Mouse (Mus musculus): ENCODE results near the gene Mtmr2. TPM values are rescaled to one million over a fixed set of nuclear protein-coding genes. Genes with fewer than 3 reads are reported as not detected.

Gene Mtmr2
- total RNA-seq, 2 experiments from 2014 or later: 36.9 to 61.4 TPM

GRCm38 (mm10) chr9:13806854-13807253 lies 58.6 kb downstream of the Mtmr2 start:
- no peak for ATAC-seq (ENCODE audit: poor library complexity, severe bottlenecking)

- ATAC-seq (ENCODE audit: poor library complexity, severe bottlenecking): no peak
These were observed 59.4 kb downstream of the Mtmr2 start for GRCm38 (mm10) chr9:13807657-13808056.

DNA sequence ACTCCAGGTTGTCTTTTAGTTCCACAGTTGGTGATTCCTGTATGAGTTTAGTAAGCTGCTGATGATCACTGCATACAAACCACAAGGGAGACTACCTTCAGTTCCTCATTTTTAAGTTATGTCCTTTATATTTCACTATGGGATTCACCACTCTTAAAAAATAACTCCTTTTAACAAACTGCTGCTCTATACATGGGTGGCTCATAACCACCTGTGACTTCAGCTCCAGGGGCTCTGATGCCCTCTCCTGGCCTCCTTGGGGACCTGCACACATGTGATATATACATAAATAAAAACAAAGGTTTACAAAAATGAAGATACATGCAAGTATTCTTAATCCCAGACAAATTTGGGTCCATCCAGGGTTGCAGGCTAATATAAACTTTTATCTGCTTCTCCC lies 61.7 kb downstream of the Mtmr2 start:
- 0 out of 2 replicates have a peak, but pooled peaks have one; percentile 35 for ATAC-seq (ENCODE audit: poor library complexity, severe bottlenecking)

GRCm38 (mm10) chr9:13818369-13818768 lies 70.2 kb downstream of the Mtmr2 start:
- no peak for ATAC-seq (ENCODE audit: poor library complexity, severe bottlenecking)

DNA sequence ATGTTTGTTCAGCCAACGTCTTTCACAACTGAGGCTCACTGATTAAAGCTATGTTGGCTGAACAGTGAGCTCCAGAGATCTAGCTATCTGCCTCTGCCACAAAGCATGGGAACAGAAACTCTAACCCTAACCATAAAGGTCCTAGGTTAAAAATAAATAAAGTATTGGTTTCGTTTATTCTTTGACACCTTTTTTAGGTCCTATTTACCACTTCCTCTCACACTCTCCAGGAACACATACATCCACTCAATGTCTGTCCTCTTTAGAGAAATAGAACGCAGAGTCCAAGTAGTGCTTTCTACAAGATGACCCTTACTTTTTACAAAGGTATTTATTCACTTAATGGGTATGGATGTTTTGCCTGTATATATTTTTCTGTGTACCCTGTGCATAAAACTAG lies 72.6 kb downstream of the Mtmr2 start:
- ATAC-seq (ENCODE audit: poor library complexity, severe bottlenecking): peak; percentile 51

- no peak for ATAC-seq (ENCODE audit: poor library complexity, severe bottlenecking)
These were observed 77.7 kb downstream of the Mtmr2 start for GRCm38 (mm10) chr9:13825896-13826295.

DNA sequence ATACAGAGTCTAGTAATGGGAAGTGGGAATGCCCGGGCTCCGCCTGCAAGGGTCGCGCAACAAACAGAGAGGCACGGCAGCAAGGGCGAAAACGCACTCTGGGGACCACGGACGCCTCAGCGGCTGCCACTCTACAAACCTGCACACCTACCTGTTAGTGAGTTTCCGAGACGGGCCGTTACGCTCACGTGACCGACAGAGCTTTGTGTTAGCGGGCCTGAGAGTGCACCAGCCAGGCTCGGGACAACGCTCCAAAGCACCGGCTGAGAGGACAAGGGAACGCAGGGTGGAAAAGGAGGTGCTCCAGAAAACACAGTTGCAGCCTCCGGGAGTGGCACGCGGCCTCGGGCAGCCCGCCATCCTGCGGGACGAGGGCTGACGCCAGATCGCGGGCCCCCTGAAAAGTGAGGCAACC lies 78.2 kb downstream of the Mtmr2 start:
- peak; percentile 3 for ATAC-seq (ENCODE audit: poor library complexity, severe bottlenecking)

DNA sequence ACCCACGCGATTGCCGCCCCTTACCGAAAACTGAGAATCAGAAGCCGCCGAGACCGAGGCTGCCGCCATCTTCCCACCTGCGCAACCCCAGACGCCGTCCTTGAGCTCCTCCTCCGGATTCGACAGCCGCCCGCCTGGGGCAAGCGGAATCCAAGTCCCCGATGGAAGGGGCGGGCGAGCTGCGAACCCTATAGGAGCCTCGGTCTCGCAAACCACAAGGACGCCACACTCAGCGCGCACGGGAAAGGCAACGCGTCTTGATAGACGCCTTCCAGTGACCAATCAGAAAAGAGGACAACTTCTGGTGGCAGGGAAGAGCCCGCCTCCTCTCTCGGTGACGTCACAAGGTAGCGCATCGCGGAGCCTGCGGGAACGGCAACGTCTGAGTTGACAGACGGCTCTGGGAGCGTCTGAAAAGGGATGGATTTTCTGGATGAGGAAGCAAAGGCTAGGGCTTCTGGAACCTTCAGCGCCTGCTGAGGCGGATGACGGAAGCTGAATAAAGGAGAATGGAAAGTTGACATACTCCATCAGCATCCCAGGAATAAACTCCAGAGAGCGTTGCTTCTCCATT lies 78.7 kb downstream of the Mtmr2 start, which contains the start of gene Cep57:
Cep57 (minus strand) TSS at position 276 of the 574 bp plus-strand sequence.
- peak; percentile 78 for ATAC-seq (ENCODE audit: poor library complexity, severe bottlenecking)

DNA sequence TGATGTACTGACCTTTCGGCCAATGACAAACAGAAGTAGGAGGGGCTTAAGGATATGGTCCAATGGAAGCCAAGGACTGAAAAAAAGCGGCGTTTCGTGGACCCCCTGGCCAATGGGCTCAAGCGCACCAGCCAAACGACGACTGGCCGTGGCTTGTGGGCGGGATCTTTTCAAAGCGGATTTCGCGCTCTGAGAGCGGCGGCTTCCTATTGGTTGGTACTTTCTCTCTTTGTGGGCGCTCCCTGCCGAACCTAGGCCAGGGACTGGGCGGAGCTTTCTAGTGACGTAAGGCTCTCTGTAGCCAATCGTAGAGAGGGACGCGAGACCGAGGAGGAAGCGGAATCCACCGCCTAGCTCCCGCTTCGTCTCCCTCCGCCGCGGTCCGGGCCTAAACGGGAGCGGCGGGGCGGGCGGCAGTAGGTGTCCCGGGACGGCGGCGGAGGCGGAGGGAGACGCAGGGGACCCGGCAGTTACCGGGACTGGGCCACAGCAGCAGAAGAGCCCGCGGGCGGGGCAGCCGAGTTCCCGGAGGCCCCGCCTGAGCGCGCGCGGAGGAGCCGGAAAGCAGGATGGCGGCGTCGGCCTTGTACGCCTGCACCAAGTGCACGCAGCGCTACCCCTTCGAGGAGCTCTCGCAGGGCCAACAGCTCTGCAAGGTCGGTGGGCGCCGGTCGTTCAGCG lies 79.3 kb downstream of the Mtmr2 start, which contains the start of gene Fam76b:
Fam76b (plus strand) TSS at position 311 of the 681 bp plus-strand sequence.
- peak; percentile 73 for ATAC-seq (ENCODE audit: poor library complexity, severe bottlenecking)

DNA sequence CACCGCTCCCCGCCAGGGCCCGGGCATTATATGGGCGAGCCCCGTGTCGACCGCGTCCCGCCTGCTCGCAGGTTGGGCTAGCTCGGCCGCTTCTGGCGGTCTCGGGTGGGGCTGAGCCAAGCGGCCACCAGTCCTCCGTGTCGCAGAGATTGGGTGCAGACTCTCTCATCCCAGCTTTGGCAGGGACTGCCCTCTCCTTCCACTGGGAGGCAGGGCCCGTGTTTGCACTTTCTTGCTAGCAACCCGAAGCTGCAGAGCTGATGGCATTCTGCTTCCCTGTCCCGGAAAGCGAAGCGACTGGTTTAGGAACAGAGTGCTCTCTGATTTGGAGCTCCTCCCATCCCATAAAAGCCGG lies 79.9 kb downstream of the Mtmr2 start:
- ATAC-seq (ENCODE audit: poor library complexity, severe bottlenecking): peak; percentile 6

- peak; percentile 97 for ATAC-seq (ENCODE audit: poor library complexity, severe bottlenecking)
These were observed 87.0 kb downstream of the Mtmr2 start for GRCm38 (mm10) chr9:13835256-13835655.

- ATAC-seq (ENCODE audit: poor library complexity, severe bottlenecking): no peak
These were observed 88.5 kb downstream of the Mtmr2 start for GRCm38 (mm10) chr9:13836726-13837125.

DNA sequence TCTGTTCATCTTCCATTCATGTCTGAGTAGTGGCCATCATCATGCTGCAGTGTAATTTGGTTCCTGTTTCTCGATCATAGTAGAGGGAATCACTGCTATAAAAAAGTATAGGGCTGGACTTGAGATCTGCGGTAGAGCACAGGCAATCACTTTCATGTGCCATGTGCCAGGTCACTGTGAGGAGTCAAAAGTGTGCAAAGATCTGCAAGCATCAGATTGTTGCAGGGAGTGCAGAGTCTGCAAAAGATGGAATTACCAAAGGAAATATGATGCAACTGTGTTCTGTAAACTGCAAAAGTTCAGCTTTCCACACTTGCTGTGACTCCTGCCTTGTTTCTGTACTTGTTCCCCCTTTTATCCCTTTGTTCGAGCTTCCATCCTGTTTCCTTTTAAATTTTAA lies 99.4 kb downstream of the Mtmr2 start:
- no peak for ATAC-seq (ENCODE audit: poor library complexity, severe bottlenecking)

- peak; percentile 64 for ATAC-seq (ENCODE audit: poor library complexity, severe bottlenecking)
These were observed 100.6 kb downstream of the Mtmr2 start for GRCm38 (mm10) chr9:13848481-13849480.

GRCm38 (mm10) chr9:13853876-13854275 lies 105.7 kb downstream of the Mtmr2 start:
- ATAC-seq (ENCODE audit: poor library complexity, severe bottlenecking): no peak

Other genes with a start within 250 kb of the Mtmr2 start
- gene Cep57, start 78.7 kb downstream of the Mtmr2 start, total RNA-seq (2015): 35.8 and 39.9 TPM in 2 replicates
- 46.2 and 48.4 TPM in 2 replicates for gene Cep57, start 78.7 kb downstream of the Mtmr2 start, total RNA-seq (2017)
- 59.9 and 65.9 TPM in 2 replicates for gene Fam76b, start 79.3 kb downstream of the Mtmr2 start, total RNA-seq (2015)
- 75.8 and 89.9 TPM in 2 replicates for gene Fam76b, start 79.3 kb downstream of the Mtmr2 start, total RNA-seq (2017)

Measured in megakaryocyte, adult 5-6 weeks (primary cell).